Mouse (Mus musculus): ENCODE results near the gene Hdac4. TPM values are rescaled to one million over a fixed set of nuclear protein-coding genes. Genes with fewer than 3 reads are reported as not detected.

Gene Hdac4
- polyA plus RNA-seq, 1 experiment from 2014 or later: 15.4 TPM

DNA sequence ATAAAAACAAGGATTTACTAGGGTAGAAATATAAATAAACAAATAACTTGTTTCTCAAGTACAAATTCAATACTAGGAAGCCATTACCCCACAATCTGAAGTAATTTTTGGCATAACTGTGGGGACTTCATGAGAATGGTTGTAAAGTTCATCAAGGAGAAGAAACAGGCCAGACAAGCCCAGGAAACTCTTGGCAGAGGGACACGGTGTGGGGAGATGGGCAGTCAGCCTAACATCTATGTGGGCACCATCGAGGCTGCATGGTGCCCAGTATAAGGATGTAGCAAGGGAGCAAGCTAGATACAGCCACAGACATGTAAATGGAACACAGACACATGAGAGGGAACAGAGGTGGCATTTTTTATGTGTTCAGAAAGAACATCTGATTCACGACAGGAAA lies 171.6 kb downstream of the Hdac4 start:
- no peaks in the 10 kb centered on the region for H3K9me3 ChIP-seq (ENCODE audit: control insufficient read depth, low read length)
- ATAC-seq (ENCODE audit: insufficient number of reproducible peaks, insufficient read depth, low FRiP score, low read depth): no peak
- no peak overlapping the region for H3K4me3 ChIP-seq (ENCODE audit: control insufficient read depth in 1 of 2, insufficient read depth in 1 of 2, low read depth in 1 of 2, low read length in 2 of 2)
- peaks cover 5 to 10% of the 10 kb centered on the region in 2 experiments; a peak in 3 of 4 replicates for H3K4me1 ChIP-seq (ENCODE audit: control insufficient read depth in 2 of 2, insufficient read depth in 2 of 2, low read length in 2 of 2)
- no peaks in the 10 kb centered on the region for H3K27me3 ChIP-seq (ENCODE audit: control insufficient read depth, insufficient read depth, low read length)
- no peak overlapping the region for H3K4me2 ChIP-seq (ENCODE audit: low read length)
- H3K27ac ChIP-seq (replicated peaks in 1 of 2; ENCODE audit: control insufficient read depth in 1 of 2, insufficient read depth in 1 of 2, low read depth in 2 of 2, low read length in 2 of 2): no peak overlapping the region
- H3K9ac ChIP-seq (ENCODE audit: low read length): no peak overlapping the region
- peaks cover 7% of the 10 kb centered on the region; the same call in 1 of the 2 replicates for H3K36me3 ChIP-seq (ENCODE audit: control insufficient read depth, insufficient read depth, low read length)
- 81% methylated on average over 3 of the region's 3 CpGs for WGBS

GRCm38 (mm10) chr1:92022009-92022408 lies 173.5 kb downstream of the Hdac4 start:
- H3K27ac ChIP-seq (replicated peaks in 1 of 2; ENCODE audit: control insufficient read depth in 1 of 2, insufficient read depth in 1 of 2, low read depth in 2 of 2, low read length in 2 of 2): no peak overlapping the region
- no peak for ATAC-seq (ENCODE audit: insufficient number of reproducible peaks, insufficient read depth, low FRiP score, low read depth)
- H3K4me3 ChIP-seq (ENCODE audit: control insufficient read depth in 1 of 2, insufficient read depth in 1 of 2, low read depth in 1 of 2, low read length in 2 of 2): no peak overlapping the region
- H3K4me2 ChIP-seq (ENCODE audit: low read length): no peak overlapping the region
- WGBS: 69% methylated on average over 4 of the region's 4 CpGs
- no peak overlapping the region for H3K9ac ChIP-seq (ENCODE audit: low read length)
- H3K27me3 ChIP-seq (ENCODE audit: control insufficient read depth, insufficient read depth, low read length): no peaks in the 10 kb centered on the region
- H3K36me3 ChIP-seq (ENCODE audit: control insufficient read depth, insufficient read depth, low read length): 0 out of 2 replicates have a peak, but pooled peaks cover 5% of the 10 kb centered on the region
- H3K4me1 ChIP-seq (ENCODE audit: control insufficient read depth in 2 of 2, insufficient read depth in 2 of 2, low read length in 2 of 2): peaks cover 5 to 10% of the 10 kb centered on the region in 2 experiments; a peak in 3 of 4 replicates
- H3K9me3 ChIP-seq (ENCODE audit: control insufficient read depth, low read length): no peaks in the 10 kb centered on the region

GRCm38 (mm10) chr1:92015938-92016672 lies 179.4 kb downstream of the Hdac4 start:
- H3K27me3 ChIP-seq (ENCODE audit: control insufficient read depth, insufficient read depth, low read length): no peaks in the 10 kb centered on the region
- H3K36me3 ChIP-seq (ENCODE audit: control insufficient read depth, insufficient read depth, low read length): peaks cover 4% of the 10 kb centered on the region; the same call in 1 of the 2 replicates
- no peak overlapping the region for H3K4me3 ChIP-seq (ENCODE audit: control insufficient read depth in 1 of 2, insufficient read depth in 1 of 2, low read depth in 1 of 2, low read length in 2 of 2)
- no peak overlapping the region for H3K4me2 ChIP-seq (ENCODE audit: low read length)
- H3K9ac ChIP-seq (ENCODE audit: low read length): no peak overlapping the region
- H3K27ac ChIP-seq (replicated peaks in 1 of 2; ENCODE audit: control insufficient read depth in 1 of 2, insufficient read depth in 1 of 2, low read depth in 2 of 2, low read length in 2 of 2): no peak overlapping the region
- no peaks in the 10 kb centered on the region for H3K9me3 ChIP-seq (ENCODE audit: control insufficient read depth, low read length)
- 55% methylated on average over 4 of the region's 4 CpGs for WGBS
- no peaks in the 10 kb centered on the region for H3K4me1 ChIP-seq (ENCODE audit: control insufficient read depth in 2 of 2, insufficient read depth in 2 of 2, low read length in 2 of 2)
- no peak; the same call in 1 of the 2 replicates for ATAC-seq (ENCODE audit: insufficient number of reproducible peaks, insufficient read depth, low FRiP score, low read depth)

- Histone ChIP-seq H3K27me3 (ENCODE audit: control insufficient read depth, insufficient read depth, low read length) (no peaks in the 10 kb centered on the region), H3K9ac (ENCODE audit: low read length) (no peak overlapping the region), H3K27ac (replicated peaks in 1 of 2; ENCODE audit: control insufficient read depth in 1 of 2, insufficient read depth in 1 of 2, low read depth in 2 of 2, low read length in 2 of 2) (no peak overlapping the region), H3K4me3 (ENCODE audit: control insufficient read depth in 1 of 2, insufficient read depth in 1 of 2, low read depth in 1 of 2, low read length in 2 of 2) (no peak overlapping the region), H3K9me3 (ENCODE audit: control insufficient read depth, low read length) (no peaks in the 10 kb centered on the region), H3K4me1 (ENCODE audit: control insufficient read depth in 2 of 2, insufficient read depth in 2 of 2, low read length in 2 of 2) (no peaks in the 10 kb centered on the region), H3K36me3 (ENCODE audit: control insufficient read depth, insufficient read depth, low read length) (peaks cover 6% of the 10 kb centered on the region; the same call in 1 of the 2 replicates), H3K4me2 (ENCODE audit: low read length) (no peak overlapping the region)
- ATAC-seq (ENCODE audit: insufficient number of reproducible peaks, insufficient read depth, low FRiP score, low read depth): no peak
Observed at GRCm38 (mm10) chr1:92015252-92015651, 180.2 kb downstream of the Hdac4 start.

GRCm38 (mm10) chr1:92014496-92014895 lies 181.0 kb downstream of the Hdac4 start:
- ATAC-seq (ENCODE audit: insufficient number of reproducible peaks, insufficient read depth, low FRiP score, low read depth): no peak
- Histone ChIP-seq H3K4me1 (ENCODE audit: control insufficient read depth in 2 of 2, insufficient read depth in 2 of 2, low read length in 2 of 2) (no peaks in the 10 kb centered on the region), H3K27ac (replicated peaks in 1 of 2; ENCODE audit: control insufficient read depth in 1 of 2, insufficient read depth in 1 of 2, low read depth in 2 of 2, low read length in 2 of 2) (no peak overlapping the region), H3K4me2 (ENCODE audit: low read length) (no peak overlapping the region), H3K4me3 (ENCODE audit: control insufficient read depth in 1 of 2, insufficient read depth in 1 of 2, low read depth in 1 of 2, low read length in 2 of 2) (no peak overlapping the region), H3K27me3 (ENCODE audit: control insufficient read depth, insufficient read depth, low read length) (no peaks in the 10 kb centered on the region), H3K9me3 (ENCODE audit: control insufficient read depth, low read length) (no peaks in the 10 kb centered on the region), H3K9ac (ENCODE audit: low read length) (no peak overlapping the region), H3K36me3 (ENCODE audit: control insufficient read depth, insufficient read depth, low read length) (peaks cover 6% of the 10 kb centered on the region; the same call in 1 of the 2 replicates)

GRCm38 (mm10) chr1:92006666-92007065 lies 188.8 kb downstream of the Hdac4 start:
- no peaks in the 10 kb centered on the region for H3K27me3 ChIP-seq (ENCODE audit: control insufficient read depth, insufficient read depth, low read length)
- H3K36me3 ChIP-seq (ENCODE audit: control insufficient read depth, insufficient read depth, low read length): 0 out of 2 replicates have a peak, but pooled peaks cover 4% of the 10 kb centered on the region
- no peak overlapping the region for H3K27ac ChIP-seq (replicated peaks in 1 of 2; ENCODE audit: control insufficient read depth in 1 of 2, insufficient read depth in 1 of 2, low read depth in 2 of 2, low read length in 2 of 2)
- no peaks in the 10 kb centered on the region for H3K9me3 ChIP-seq (ENCODE audit: control insufficient read depth, low read length)
- H3K4me2 ChIP-seq (ENCODE audit: low read length): no peak overlapping the region
- H3K4me3 ChIP-seq (ENCODE audit: control insufficient read depth in 1 of 2, insufficient read depth in 1 of 2, low read depth in 1 of 2, low read length in 2 of 2): no peak overlapping the region
- no peaks in the 10 kb centered on the region; a peak in 1 of 4 replicates for H3K4me1 ChIP-seq (ENCODE audit: control insufficient read depth in 2 of 2, insufficient read depth in 2 of 2, low read length in 2 of 2)
- no peak overlapping the region for H3K9ac ChIP-seq (ENCODE audit: low read length)
- no peak for ATAC-seq (ENCODE audit: insufficient number of reproducible peaks, insufficient read depth, low FRiP score, low read depth)
- WGBS: 54% methylated on average over 1 of the region's 1 CpGs

- H3K9ac ChIP-seq (ENCODE audit: low read length): no peak overlapping the region
- H3K27ac ChIP-seq (replicated peaks in 1 of 2; ENCODE audit: control insufficient read depth in 1 of 2, insufficient read depth in 1 of 2, low read depth in 2 of 2, low read length in 2 of 2): no peak overlapping the region
- H3K4me3 ChIP-seq (ENCODE audit: control insufficient read depth in 1 of 2, insufficient read depth in 1 of 2, low read depth in 1 of 2, low read length in 2 of 2): no peak overlapping the region
- H3K27me3 ChIP-seq (ENCODE audit: control insufficient read depth, insufficient read depth, low read length): no peaks in the 10 kb centered on the region
- peaks cover 11% of the 10 kb centered on the region; the same call in 1 of the 2 replicates for H3K36me3 ChIP-seq (ENCODE audit: control insufficient read depth, insufficient read depth, low read length)
- WGBS: 52% methylated on average over 2 of the region's 2 CpGs
- H3K9me3 ChIP-seq (ENCODE audit: control insufficient read depth, low read length): no peaks in the 10 kb centered on the region
- no peak for ATAC-seq (ENCODE audit: insufficient number of reproducible peaks, insufficient read depth, low FRiP score, low read depth)
- H3K4me1 ChIP-seq (ENCODE audit: control insufficient read depth in 2 of 2, insufficient read depth in 2 of 2, low read length in 2 of 2): no peaks in the 10 kb centered on the region; a peak in 1 of 4 replicates
- H3K4me2 ChIP-seq (ENCODE audit: low read length): no peak overlapping the region
Observed at GRCm38 (mm10) chr1:92005617-92005940, 189.9 kb downstream of the Hdac4 start.
